Mouse (Mus musculus) limb, embryonic 12.5 days (tissue): Measurements from ENCODE around the gene Rad54l. TPM values are rescaled to one million over a fixed set of nuclear protein-coding genes. Genes with fewer than 3 reads are reported as not detected.

Experiments used
- ATAC-seq: fragments of 200-750 bp; cut with Nextera tagmentation; 2 replicates; pipeline ENCODE4 v1.8.0; 2017; ENCODE audit warnings: low read depth, moderate TSS enrichment; ENCODE audit not compliant: insufficient number of reproducible peaks, insufficient read depth, low FRiP score, low TSS enrichment
- H3K27ac ChIP-seq: fragments of 300-500 bp; sonication (generic); 2 replicates; pipeline ENCODE4 v1.5.1; 2016; ENCODE audit warnings: mild to moderate bottlenecking, moderate library complexity
- H3K27me3 ChIP-seq: fragments of 300-500 bp; sonication (generic); 2 replicates; pipeline ENCODE4 v1.6.1; 2016; ENCODE audit warnings: mild to moderate bottlenecking, moderate library complexity
- H3K36me3 ChIP-seq: fragments of 300-500 bp; sonication (generic); 2 replicates; pipeline ENCODE4 v1.6.1; 2016; ENCODE audit warnings: mild to moderate bottlenecking, moderate library complexity
- H3K4me1 ChIP-seq: fragments of 300-500 bp; sonication (generic); replicated peaks from 2 replicates; pipeline ENCODE4 v1.6.1; 2016
- H3K4me2 ChIP-seq: fragments of 300-500 bp; sonication (generic); 2 replicates; pipeline ENCODE4 v1.6.1; 2016; ENCODE audit warnings: mild to moderate bottlenecking, moderate library complexity
- H3K4me3 ChIP-seq: fragments of 300-500 bp; sonication (generic); replicated peaks from 2 replicates; pipeline ENCODE4 v1.5.1; 2016; ENCODE audit warnings: mild to moderate bottlenecking
- H3K9ac ChIP-seq: fragments of 300-500 bp; sonication (generic); replicated peaks from 2 replicates; pipeline ENCODE4 v1.6.1; 2016; ENCODE audit warnings: mild to moderate bottlenecking, moderate library complexity
- H3K9me3 ChIP-seq: fragments of 300-500 bp; sonication (generic); 2 replicates; pipeline ENCODE4 v1.6.1; 2016; ENCODE audit warnings: mild to moderate bottlenecking, moderate library complexity
- WGBS: fragments of 180-500 bp; shearing (Covaris S2); methylation state at CpG from one replicate; pipeline ENCODE4 v1.1.7; 2016; 5-methylcytosine and 5-hydroxymethylcytosine counted together
- polyA plus RNA-seq: library from polyadenylated mRNA; unstranded; fragments of >200 nt; fragmentation: Nextera tagmentation; extraction: Ambion mirVana; gene quantifications from 2 replicates; pipeline ENCODE4 v1.2.1, GENCODE M21; 2016

Rad54l gene
- 53.9 and 59.2 TPM in 2 replicates for polyA plus RNA-seq

DNA sequence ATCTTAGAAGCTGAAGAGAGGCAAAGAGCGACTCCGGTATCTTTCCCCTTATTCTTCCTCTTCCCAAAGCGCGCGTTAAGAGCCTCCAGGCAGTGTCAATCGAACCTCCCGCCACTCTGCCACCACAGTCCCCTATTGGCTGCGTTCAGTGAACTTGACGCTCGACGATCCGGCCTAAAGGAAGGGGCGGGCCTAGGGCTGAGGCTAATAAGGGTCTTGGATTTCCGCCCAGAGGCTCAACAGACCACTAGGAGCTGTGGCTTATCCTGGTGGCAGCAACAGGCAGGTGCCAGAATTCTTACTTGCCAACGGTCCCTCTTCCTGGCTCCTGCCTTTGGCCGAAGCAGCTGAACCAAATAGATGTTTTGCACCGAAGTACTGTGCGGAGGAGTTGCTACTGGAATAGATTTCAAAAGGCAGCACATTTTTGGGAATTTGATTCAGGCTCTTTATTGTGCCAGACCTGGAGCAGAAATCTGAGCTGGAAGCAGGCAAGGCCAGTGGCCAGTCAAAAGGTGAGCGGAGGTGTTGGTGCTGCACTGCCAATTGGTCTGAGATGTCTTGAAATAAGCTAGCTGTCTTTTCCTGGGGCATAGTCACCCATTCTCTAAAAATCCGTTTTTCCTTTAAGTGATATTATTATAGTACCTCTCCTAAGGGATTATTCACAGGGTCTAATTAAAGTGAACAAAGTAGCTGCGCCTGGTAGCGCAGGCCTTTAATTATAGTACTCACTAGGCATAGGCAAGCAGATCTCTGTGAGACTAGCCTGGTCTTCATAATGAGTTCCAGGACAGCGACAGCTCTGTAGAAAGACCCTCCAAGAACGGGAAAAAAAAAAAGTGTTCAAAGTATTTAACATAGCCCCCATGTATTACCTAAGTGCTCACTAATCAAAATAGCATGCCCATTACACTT, at the start of gene Rad54l, which contains the start of gene Pomgnt1:
Rad54l (minus strand) TSS at position 89 of the 918 bp plus-strand sequence.
Pomgnt1 (plus strand) TSS at position 239 of the 918 bp plus-strand sequence.
- Histone ChIP-seq H3K27ac (peak within 1 kb of the TSS; percentile 69), H3K9ac (peak within 1 kb of the TSS; percentile 66), H3K4me1 (peaks cover 13% of the 10 kb centered on the region), H3K4me2 (peak within 1 kb of the TSS; percentile 73), H3K36me3 (peaks cover 14% of the 10 kb centered on the region), H3K4me3 (peak within 1 kb of the TSS; percentile 53), H3K9me3 (no peaks in the 10 kb centered on the region), H3K27me3 (no peaks in the 10 kb centered on the region)
- peak; percentile 98 for ATAC-seq
- WGBS = 2% methylated on average over 24 of the region's 24 CpGs

DNA sequence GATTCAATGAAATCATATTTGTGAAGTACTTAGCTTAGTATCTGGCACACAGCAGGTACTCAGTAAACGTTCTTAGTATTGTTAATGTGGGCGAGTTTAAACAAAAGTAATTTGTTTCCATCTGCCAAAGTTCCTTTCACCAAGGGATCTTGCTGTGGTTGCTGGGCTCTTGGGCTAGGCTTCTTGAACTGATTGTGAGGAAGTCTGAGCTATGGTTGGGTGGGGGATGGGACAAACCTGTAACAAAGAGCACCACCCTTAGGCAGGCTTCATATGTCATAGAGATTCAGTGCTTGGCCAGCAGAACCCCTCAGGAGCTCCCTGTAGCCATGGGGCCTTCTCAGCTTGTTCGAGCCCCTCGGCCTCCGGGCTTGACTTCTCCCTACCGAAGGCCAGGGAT, 49.6 kb upstream of the Rad54l start, which contains the start of the genes 1700042G07Rik and Gm49337:
1700042G07Rik (plus strand) TSS at position 301 of the 400 bp plus-strand sequence.
Gm49337 (plus strand) TSS at position 313 of the 400 bp plus-strand sequence.
- ATAC-seq = no peak
- Histone ChIP-seq H3K36me3 (no peaks in the 10 kb centered on the region), H3K27me3 (no peaks in the 10 kb centered on the region), H3K4me3 (no peak within 1 kb of the TSS), H3K4me2 (no peak within 1 kb of the TSS), H3K27ac (no peak within 1 kb of the TSS), H3K9me3 (no peaks in the 10 kb centered on the region), H3K9ac (no peak within 1 kb of the TSS), H3K4me1 (peaks cover 29% of the 10 kb centered on the region)
- 87% methylated on average over 6 of the region's 6 CpGs for WGBS

DNA sequence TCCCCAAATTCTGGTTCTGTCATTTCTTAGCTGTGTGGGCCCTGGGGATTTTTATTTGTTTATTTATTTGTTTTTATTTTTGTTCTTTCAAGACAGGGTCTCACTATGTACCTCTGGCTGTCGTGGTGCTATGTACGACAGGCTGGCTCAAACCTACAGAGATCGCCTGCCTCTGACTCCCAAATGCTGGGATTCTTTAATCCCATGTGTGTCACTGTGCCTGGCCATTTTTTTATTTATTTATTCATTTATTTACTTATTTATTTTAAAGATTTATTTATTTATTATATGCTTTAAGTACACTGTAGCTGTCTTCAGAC, 45.8 kb upstream of the Rad54l start:
- no peak overlapping the region for H3K4me2 ChIP-seq
- no peaks in the 10 kb centered on the region for H3K27me3 ChIP-seq
- 0 out of 2 replicates have a peak, but pooled peaks have one; percentile 3 for ATAC-seq
- H3K27ac ChIP-seq = no peak overlapping the region
- H3K9ac ChIP-seq = no peak overlapping the region
- 68% methylated on average over 3 of the region's 3 CpGs for WGBS
- H3K4me3 ChIP-seq = no peak overlapping the region
- H3K4me1 ChIP-seq = peaks cover 19% of the 10 kb centered on the region
- H3K36me3 ChIP-seq = no peaks in the 10 kb centered on the region
- H3K9me3 ChIP-seq = no peaks in the 10 kb centered on the region

DNA sequence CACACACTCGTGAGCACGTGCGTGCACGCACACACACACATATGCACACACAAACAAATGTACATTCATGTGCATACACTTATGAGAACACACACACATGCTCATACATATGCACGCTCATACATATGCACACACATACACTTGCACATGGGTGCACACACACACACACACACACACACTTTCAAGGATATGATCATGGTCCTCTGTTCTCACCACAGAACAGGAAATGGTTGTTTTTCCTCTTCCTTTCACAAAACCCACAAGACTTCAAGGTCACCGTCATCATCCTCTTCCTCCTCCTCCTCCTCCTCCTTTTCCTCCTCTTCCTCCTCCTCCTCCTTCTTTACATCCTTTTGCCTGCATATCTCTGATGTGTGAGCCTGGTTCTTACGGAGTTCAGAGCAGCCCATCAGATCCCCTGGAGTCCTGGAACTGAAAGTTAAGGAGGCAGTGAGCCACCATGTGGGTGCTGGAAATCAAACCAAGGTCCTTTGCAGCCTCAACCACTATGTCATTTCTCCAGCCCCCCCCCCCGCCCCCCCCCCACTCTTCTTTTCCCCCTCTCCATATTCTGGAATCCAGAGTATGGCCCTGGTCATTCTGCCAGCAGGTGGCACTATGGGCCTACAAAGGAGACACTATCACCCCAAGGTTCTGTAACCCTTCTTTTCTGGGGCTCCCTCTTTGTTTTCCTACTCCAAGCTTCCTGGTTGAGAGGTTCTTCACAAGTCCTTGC, 45.3 kb upstream of the Rad54l start:
- WGBS = 83% methylated on average over 7 of the region's 8 CpGs
- ATAC-seq = peak; percentile 41; the same call in 1 of the 2 replicates
- no peak overlapping the region for H3K4me3 ChIP-seq

DNA sequence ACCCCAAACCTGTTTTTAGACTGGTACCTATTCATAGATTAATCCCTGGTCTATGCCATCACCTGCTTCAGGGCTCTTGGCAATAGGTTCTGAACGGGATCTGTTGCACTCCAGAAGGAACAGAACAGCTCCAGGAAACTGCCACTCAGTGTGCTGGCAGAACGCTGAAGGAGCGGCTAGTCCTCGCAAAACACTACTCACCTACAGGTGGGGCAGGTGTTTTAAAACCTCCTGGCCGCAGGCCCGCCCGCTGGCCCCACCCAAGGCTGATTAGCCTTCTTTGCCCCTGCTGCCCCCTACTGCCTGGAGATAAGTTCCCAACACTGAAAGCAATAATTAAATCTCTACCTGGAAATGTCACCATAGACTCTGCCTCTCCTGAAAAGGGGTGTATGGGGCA, 43.9 kb upstream of the Rad54l start, which contains the start of gene Tspan1:
Tspan1 (minus strand) TSS at position 198 of the 400 bp plus-strand sequence.
- H3K4me3 ChIP-seq = no peak within 1 kb of the TSS
- H3K27me3 ChIP-seq = no peaks in the 10 kb centered on the region
- 18% methylated on average over 7 of the region's 7 CpGs for WGBS
- no peak within 1 kb of the TSS for H3K4me2 ChIP-seq
- peaks cover 18% of the 10 kb centered on the region for H3K4me1 ChIP-seq
- no peak within 1 kb of the TSS for H3K9ac ChIP-seq
- no peaks in the 10 kb centered on the region for H3K9me3 ChIP-seq
- H3K27ac ChIP-seq = no peak within 1 kb of the TSS
- no peaks in the 10 kb centered on the region for H3K36me3 ChIP-seq
- no peak for ATAC-seq

More for the DNA sequence above, 45.3 kb upstream of the Rad54l start:
- Histone ChIP-seq H3K9me3 (no peaks in the 10 kb centered on the region), H3K4me2 (no peak overlapping the region), H3K27me3 (no peaks in the 10 kb centered on the region), H3K4me1 (peaks cover 18% of the 10 kb centered on the region), H3K27ac (no peak overlapping the region), H3K9ac (no peak overlapping the region), H3K36me3 (no peaks in the 10 kb centered on the region)

DNA sequence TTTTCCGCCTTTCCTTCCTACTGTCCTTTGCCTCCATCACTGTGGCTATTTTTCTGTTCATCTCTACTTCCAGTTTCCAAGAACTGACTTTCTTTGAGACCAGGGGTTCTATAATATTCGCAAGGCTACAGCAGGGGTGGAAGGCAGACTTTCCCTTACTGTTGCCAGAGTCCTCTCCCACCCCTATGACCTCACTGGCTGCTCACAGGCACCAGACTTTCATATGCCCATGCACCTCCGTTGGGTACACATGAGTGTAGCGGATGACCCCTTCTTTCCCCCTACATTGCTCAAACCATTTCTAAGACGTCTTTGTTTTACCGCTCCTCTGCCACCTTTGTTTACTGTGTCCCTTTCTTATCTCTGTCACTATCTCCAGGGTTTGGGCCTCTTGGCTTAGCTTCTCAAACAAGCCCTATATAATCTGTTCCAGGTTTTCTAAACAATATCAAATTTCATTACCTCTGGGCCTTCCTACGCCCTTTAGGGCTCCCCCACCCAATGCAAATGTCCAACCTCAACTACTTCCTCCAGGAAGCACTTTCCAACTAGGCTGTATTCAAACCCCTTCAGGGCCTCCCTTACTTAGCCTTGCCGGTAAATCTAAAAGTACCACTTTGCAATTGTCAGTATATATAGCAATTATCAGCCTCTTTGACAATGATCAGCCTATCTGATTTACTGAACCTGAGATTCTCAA, 42.4 kb upstream of the Rad54l start:
- Histone ChIP-seq H3K9me3 (no peaks in the 10 kb centered on the region), H3K4me3 (no peak overlapping the region), H3K9ac (no peak overlapping the region), H3K4me1 (peaks cover 18% of the 10 kb centered on the region), H3K27ac (0 out of 2 replicates have a peak overlapping the region, but pooled peaks have one; percentile 70), H3K36me3 (peaks cover 6% of the 10 kb centered on the region; the same call in 1 of the 2 replicates), H3K4me2 (no peak overlapping the region), H3K27me3 (no peaks in the 10 kb centered on the region)
- 53% methylated on average over 8 of the region's 8 CpGs for WGBS
- no peak for ATAC-seq

DNA sequence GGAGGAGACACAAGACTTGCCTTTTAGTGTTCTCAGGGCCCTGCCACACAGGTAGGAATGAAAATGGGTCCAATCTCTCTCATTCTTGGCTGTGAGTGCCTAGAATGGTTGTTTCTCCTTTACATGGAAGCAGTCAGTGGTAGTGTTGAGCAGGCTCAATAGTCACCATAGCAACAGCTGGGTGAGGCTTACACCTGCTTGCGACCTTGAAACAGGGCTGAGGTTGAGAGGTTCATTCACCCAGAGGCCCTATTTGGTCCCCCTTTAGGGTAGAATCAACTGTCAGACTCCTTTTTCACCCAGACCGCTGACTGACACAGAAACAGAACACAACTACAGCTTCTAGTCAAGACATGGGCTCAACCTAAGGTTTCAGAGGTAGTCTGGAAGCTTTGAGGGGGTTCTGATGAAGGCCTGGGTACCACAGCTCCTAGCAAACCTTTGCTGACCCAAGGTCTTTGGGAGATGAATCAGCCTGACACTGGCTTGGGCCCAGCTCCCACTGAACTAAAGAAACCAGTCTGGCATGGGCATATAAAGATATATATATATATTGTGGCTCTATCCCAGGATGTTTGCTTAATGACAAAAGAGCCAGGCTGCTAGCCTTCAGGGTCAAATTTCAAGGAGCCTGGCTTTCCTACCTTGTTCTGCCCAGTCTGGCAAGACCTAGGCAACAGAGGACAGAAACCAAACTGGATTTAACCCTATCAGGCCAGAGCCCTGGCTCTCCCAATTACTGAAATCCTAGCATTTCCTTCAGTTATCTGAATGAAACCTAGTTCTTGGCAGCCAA, 41.5 kb upstream of the Rad54l start:
- peak overlapping the region; percentile 70 for H3K27ac ChIP-seq

DNA sequence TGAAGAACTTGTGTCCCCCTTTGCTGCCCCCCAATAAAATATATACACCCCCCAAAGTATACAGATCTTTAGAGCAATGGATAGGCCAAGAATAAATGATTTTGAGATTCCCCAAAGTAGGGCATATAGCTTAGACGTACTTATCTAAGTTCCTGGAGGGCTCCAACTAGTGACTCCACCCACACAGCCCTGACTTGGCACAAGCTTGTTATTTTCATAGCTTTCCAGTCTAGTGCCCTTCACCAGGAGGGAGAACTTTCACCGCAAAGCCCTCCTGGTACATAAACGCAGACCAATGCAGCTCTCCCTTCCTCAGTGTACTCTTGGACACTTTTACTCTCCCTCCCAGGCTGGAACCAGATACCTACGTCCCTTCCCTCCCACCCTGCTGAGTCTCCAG, 38.7 kb upstream of the Rad54l start:
- no peak for ATAC-seq
- Histone ChIP-seq H3K4me2 (no peak overlapping the region), H3K4me3 (no peak overlapping the region), H3K9ac (no peak overlapping the region), H3K27me3 (no peaks in the 10 kb centered on the region), H3K4me1 (peaks cover 18% of the 10 kb centered on the region), H3K27ac (no peak overlapping the region), H3K36me3 (peaks cover 43% of the 10 kb centered on the region), H3K9me3 (no peaks in the 10 kb centered on the region)
- WGBS = 89% methylated on average over 4 of the region's 4 CpGs

More for the DNA sequence above, 41.5 kb upstream of the Rad54l start:
- Histone ChIP-seq H3K9ac (no peak overlapping the region), H3K36me3 (peaks cover 15% of the 10 kb centered on the region), H3K4me3 (no peak overlapping the region), H3K4me2 (no peak overlapping the region), H3K27me3 (no peaks in the 10 kb centered on the region), H3K4me1 (peaks cover 18% of the 10 kb centered on the region), H3K9me3 (no peaks in the 10 kb centered on the region)
- WGBS = 83% methylated on average over 2 of the region's 2 CpGs
- no peak for ATAC-seq

DNA sequence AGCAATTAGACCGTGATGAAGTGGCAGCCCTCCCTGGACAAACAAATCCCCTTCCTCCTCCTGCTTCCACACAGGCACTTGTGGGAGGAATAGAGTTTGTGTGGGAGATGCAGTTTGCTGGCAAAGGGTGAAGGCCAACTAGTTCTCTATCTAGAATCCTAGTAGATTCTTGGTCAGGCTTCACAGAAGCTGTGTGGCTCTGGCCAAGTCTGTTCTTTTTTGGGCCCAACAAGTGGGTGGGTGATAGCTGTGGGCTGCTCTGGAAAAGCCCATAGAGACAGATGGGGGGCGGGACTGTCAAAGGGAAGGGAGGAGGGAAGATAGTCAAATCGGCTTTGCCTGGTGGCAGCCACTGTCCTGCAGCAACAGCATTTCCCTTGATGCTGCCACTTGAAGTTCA, 37.3 kb upstream of the Rad54l start:
- Histone ChIP-seq H3K27ac (no peak overlapping the region), H3K4me1 (peaks cover 12% of the 10 kb centered on the region), H3K9ac (no peak overlapping the region), H3K9me3 (no peaks in the 10 kb centered on the region), H3K4me3 (no peak overlapping the region), H3K4me2 (no peak overlapping the region), H3K27me3 (no peaks in the 10 kb centered on the region), H3K36me3 (peaks cover 56% of the 10 kb centered on the region)
- no peak for ATAC-seq
- WGBS = 81% methylated on average over 3 of the region's 3 CpGs

DNA sequence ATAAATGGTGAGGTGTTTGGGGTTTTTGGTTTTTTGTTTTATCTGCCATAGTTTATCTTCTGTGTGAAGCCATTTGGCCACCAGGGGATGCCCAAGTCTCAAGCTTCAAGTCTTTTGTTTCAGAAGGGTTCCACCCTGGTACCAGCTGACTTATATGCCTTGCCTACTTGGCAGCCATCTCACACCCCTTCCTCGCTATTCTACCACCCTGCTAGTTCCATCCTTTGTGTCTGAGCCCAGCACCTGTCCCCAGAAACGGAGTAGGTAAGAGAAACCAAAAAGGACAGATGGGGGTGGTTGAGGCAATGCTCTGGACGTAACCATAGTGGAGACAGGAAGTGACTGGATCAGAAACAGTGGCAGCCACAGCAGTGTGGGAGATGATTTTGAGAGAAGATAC, 36.4 kb upstream of the Rad54l start:
- no peak for ATAC-seq
- peaks cover 65% of the 10 kb centered on the region for H3K36me3 ChIP-seq
- no peak overlapping the region for H3K4me2 ChIP-seq
- H3K4me3 ChIP-seq = no peak overlapping the region
- H3K9ac ChIP-seq = no peak overlapping the region
- peaks cover 3% of the 10 kb centered on the region; the same call in 1 of the 2 replicates for H3K4me1 ChIP-seq
- 78% methylated on average over 3 of the region's 3 CpGs for WGBS
- H3K27ac ChIP-seq = no peak overlapping the region
- H3K27me3 ChIP-seq = no peaks in the 10 kb centered on the region
- H3K9me3 ChIP-seq = no peaks in the 10 kb centered on the region
